Mouse (Mus musculus): ENCODE data around the gene Kmt2e. TPM values are rescaled to one million over a fixed set of nuclear protein-coding genes. Genes with fewer than 3 reads are reported as not detected.

Kmt2e gene
- total and polyA plus RNA-seq, 3 experiments: 7.2 to 29.7 (median 21.3) TPM

- TF ChIP-seq IRF4 (IDR thresholded peaks at IDR 0.05; ENCODE audit: low read depth, low read length) (peak; percentile 41; the same call in 1 of the 2 replicates), NRF1 (IDR thresholded peaks at IDR 0.05; ENCODE audit: low read depth, low read length) (peak; percentile 61), ZNF384 (IDR thresholded peaks at IDR 0.05; ENCODE audit: low read depth, low read length) (no peak; the same call in 1 of the 2 replicates), MAZ (IDR thresholded peaks at IDR 0.05; ENCODE audit: low read depth, low read length) (0 out of 2 replicates have a peak, but pooled peaks have one; percentile 19), USF1 (IDR thresholded peaks at IDR 0.05; ENCODE audit: low read depth, low read length) (no peak), ZMIZ1 (IDR thresholded peaks at IDR 0.05; ENCODE audit: low read depth, low read length) (peak; percentile 91), POLR2A (IDR thresholded peaks at IDR 0.05; ENCODE audit: low read depth, low read length) (peak; percentile 83), MEF2A (IDR thresholded peaks at IDR 0.05; ENCODE audit: borderline replicate concordance, low read depth, low read length) (no peak), MAFK (IDR thresholded peaks at IDR 0.05; ENCODE audit: insufficient replicate concordance, low read length) (no peak), KAT2A (IDR thresholded peaks at IDR 0.05; ENCODE audit: insufficient replicate concordance, low read length) (no peak), TBP (conservative IDR thresholded peaks at IDR 0.05; ENCODE audit: low read depth, low read length) (peak; percentile 60; the same call in 1 of the 2 replicates), HCFC1 (IDR thresholded peaks at IDR 0.05; ENCODE audit: low read depth, low read length) (no peak; the same call in 1 of the 2 replicates)
Measured at GRCm38 (mm10) chr5:23418147-23418781, 16.0 kb upstream of the Kmt2e start (continued).

- Histone ChIP-seq H3K27ac (ENCODE audit: insufficient read depth, low read depth) (peak overlapping the region; percentile 93), H3K9ac (ENCODE audit: insufficient read depth, low read depth) (peak overlapping the region; percentile 100), H3K4me3 (replicated peaks in 1 of 3; ENCODE audit: low read depth in 2 of 3, low read length in 2 of 3, poor library complexity in 1 of 3) (peak overlapping the region; percentile 56 to 79 (median 70)), H3K27me3 (replicated peaks) (no peaks in the 10 kb centered on the region), H3K9me3 (replicated peaks; ENCODE audit: low read length) (no peaks in the 10 kb centered on the region), H3K36me3 (replicated peaks in 1 of 2; ENCODE audit: control insufficient read depth in 1 of 2, insufficient read depth in 1 of 2, low read length in 1 of 2) (peaks cover 13 to 20% of the 10 kb centered on the region in 2 experiments), H3K4me1 (ENCODE audit: control insufficient read depth in 1 of 2, insufficient read depth in 2 of 2) (peaks cover 9 to 61% of the 10 kb centered on the region in 2 experiments), H3K79me2 (replicated peaks; ENCODE audit: control insufficient read depth, extremely low read depth, insufficient read depth, poor library complexity, severe bottlenecking) (peaks cover 81% of the 10 kb centered on the region), H3K4me2 (ENCODE audit: insufficient read depth, low read depth, poor library complexity, severe bottlenecking) (peak overlapping the region; percentile 74)
- no peak for DNase-seq (ENCODE audit: extremely low read depth)
- TF ChIP-seq SIN3A (IDR thresholded peaks at IDR 0.05; ENCODE audit: low read length) (peak; percentile 75), JUND (conservative IDR thresholded peaks at IDR 0.05; ENCODE audit: low read depth, low read length) (no peak), POLR2A (IDR thresholded peaks at IDR 0.05; ENCODE audit: low read depth, low read length) (no peak), EP300 (IDR thresholded peaks at IDR 0.05; ENCODE audit: low read length) (no peak), CTCF (conservative IDR thresholded peaks at IDR 0.05 in 1 of 2, IDR thresholded peaks at IDR 0.05 in 1 of 2; ENCODE audit: low read depth in 2 of 2, low read length in 2 of 2) (peak in 1 of 2 experiments; percentile 40; a peak in 2 of 4 replicates), SMC3 (IDR thresholded peaks at IDR 0.05; ENCODE audit: low read depth, low read length) (0 out of 2 replicates have a peak, but pooled peaks have one; percentile 8), MAX (IDR thresholded peaks at IDR 0.05; ENCODE audit: low read length) (0 out of 2 replicates have a peak, but pooled peaks have one; percentile 41), ZMIZ1 (IDR thresholded peaks at IDR 0.05; ENCODE audit: low read depth, low read length) (peak; percentile 71; the same call in 1 of the 2 replicates), USF1 (IDR thresholded peaks at IDR 0.05; ENCODE audit: low read depth, low read length) (no peak), CHD1 (IDR thresholded peaks at IDR 0.05; ENCODE audit: low read depth, low read length) (0 out of 2 replicates have a peak, but pooled peaks have one; percentile 62), MXI1 (IDR thresholded peaks at IDR 0.05; ENCODE audit: low read depth, low read length) (peak; percentile 24; the same call in 1 of the 2 replicates), NRF1 (IDR thresholded peaks at IDR 0.05; ENCODE audit: low read depth, low read length) (no peak), POLR2AphosphoS2 (IDR thresholded peaks at IDR 0.05; ENCODE audit: low read depth, low read length) (peak; percentile 62), CHD2 (IDR thresholded peaks at IDR 0.05; ENCODE audit: low read length) (0 out of 2 replicates have a peak, but pooled peaks have one; percentile 21), BHLHE40 (IDR thresholded peaks at IDR 0.05; ENCODE audit: low read depth, low read length) (peak; percentile 32; the same call in 1 of the 2 replicates), ZNF384 (IDR thresholded peaks at IDR 0.05; ENCODE audit: low read depth, low read length) (peak; percentile 79), TCF12 (IDR thresholded peaks at IDR 0.05; ENCODE audit: low read depth, low read length) (0 out of 2 replicates have a peak, but pooled peaks have one; percentile 26)
- dilution Hi-C loops (cut with MboI; ENCODE audit: extremely low pct_ligation_motif_present, extremely low pct_unique_long_range_greater_than_20kb, low sequenced_read_pairs) (no loop called here), in situ Hi-C loops (cut with MboI; ENCODE audit: low pct_ligation_motif_present, low pct_unique_long_range_greater_than_20kb, low sequenced_read_pairs) (loop anchor here (5.0 to 25.0 kb wide), 2 partner anchors 33 to 643 kb away; no protein-coding TSS in a partner anchor)
Measured at GRCm38 (mm10) chr5:23418797-23419595, 15.2 kb upstream of the Kmt2e start.

Measured in CH12.LX (cell line).